Mouse (Mus musculus): ENCODE measurements around the gene Flt3l. TPM values are rescaled to one million over a fixed set of nuclear protein-coding genes. Genes with fewer than 3 reads are reported as not detected.

Flt3l gene
- polyA plus RNA-seq, 1 experiment, result 7.2 TPM

GRCm38 (mm10) chr7:45125144-45125600 is 11.1 kb downstream of the Flt3l start:
- Histone ChIP-seq H3ac (ENCODE audit: control insufficient read depth, insufficient read length) (no peak overlapping the region), H3K4me3 (peak overlapping the region; percentile 81), H3K4me2 (ENCODE audit: low read depth) (peak overlapping the region; percentile 77), H3K36me3 (ENCODE audit: control insufficient read depth, insufficient read depth) (peaks cover 51% of the 10 kb centered on the region), H3K27me3 (ENCODE audit: control insufficient read depth, insufficient read depth, insufficient read length) (no peaks in the 10 kb centered on the region), H3K79me2 (ENCODE audit: control insufficient read depth, insufficient read depth) (peaks cover 44% of the 10 kb centered on the region)
- TF ChIP-seq E2F4 (IDR thresholded peaks at IDR 0.05; ENCODE audit: insufficient read depth) (no peak), MAX (IDR thresholded peaks at IDR 0.05; ENCODE audit: low read depth) (no peak), SRF (IDR thresholded peaks at IDR 0.05; ENCODE audit: control insufficient read depth, insufficient read length, low read depth) (no peak), CEBPB (IDR thresholded peaks at IDR 0.05; ENCODE audit: insufficient read depth, poor library complexity, severe bottlenecking) (no peak), POLR2AphosphoS2 (IDR thresholded peaks at IDR 0.05; ENCODE audit: insufficient read length, low read depth) (peak; percentile 75), POLR2A (IDR thresholded peaks at IDR 0.05; ENCODE audit: insufficient read length, low read depth) (no peak)

DNA sequence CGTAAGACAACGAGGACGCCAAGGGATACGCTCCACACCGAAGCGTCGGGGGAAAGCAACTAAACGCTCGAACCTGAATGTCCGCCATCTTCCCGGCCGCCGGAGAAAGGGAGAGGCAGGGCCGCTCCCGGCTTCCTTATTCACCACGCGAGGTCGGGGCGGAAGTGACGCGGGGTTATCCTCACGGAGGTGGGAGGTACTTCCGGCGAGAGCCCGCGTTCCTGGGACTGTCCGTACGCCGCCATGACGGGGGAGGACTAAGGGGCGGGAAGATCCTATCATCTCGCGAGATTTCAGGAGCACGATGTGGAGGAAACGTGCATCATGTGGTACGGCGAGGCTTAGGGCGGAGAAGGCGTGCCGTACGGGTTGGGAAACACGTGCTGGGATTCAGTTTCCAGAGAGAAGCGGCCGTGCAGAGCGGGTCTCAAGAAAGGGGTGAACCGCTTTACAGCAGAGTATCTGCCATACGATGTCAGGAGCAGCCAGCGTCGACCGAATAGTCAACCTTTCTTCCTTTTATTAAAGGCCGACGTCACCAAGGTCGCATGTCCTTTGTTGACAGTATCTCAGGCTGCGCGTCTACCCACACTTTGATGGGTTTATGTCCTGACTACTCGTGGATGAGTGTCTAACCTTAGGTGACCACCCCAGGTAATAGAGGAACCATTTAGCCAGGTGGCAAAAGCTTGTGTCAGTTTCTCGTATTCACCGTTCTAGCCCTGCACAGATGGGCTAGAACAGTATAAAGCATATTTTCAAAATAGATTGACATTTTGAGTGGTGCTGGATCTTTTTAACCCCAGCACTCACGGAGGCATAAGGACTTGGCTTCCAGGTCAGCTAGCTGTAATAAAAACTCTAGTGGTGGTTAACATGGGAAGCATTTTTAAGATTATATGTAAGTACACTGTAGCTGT is 11.7 kb downstream of the Flt3l start, which contains the start of gene Rps11:
Gene Rps11, minus strand, starts transcription at position 216 of the 920 bp plus-strand sequence.
- H3K36me3 ChIP-seq (ENCODE audit: control insufficient read depth, insufficient read depth), result peaks cover 56% of the 10 kb centered on the region
- peak within 1 kb of the TSS; percentile 84 for H3ac ChIP-seq (ENCODE audit: control insufficient read depth, insufficient read length)
- peak within 1 kb of the TSS; percentile 81 for H3K4me3 ChIP-seq
- H3K4me2 ChIP-seq (ENCODE audit: low read depth), result peak within 1 kb of the TSS; percentile 94
- peaks cover 44% of the 10 kb centered on the region for H3K79me2 ChIP-seq (ENCODE audit: control insufficient read depth, insufficient read depth)
- TF ChIP-seq E2F4 (IDR thresholded peaks at IDR 0.05; ENCODE audit: insufficient read depth) (peak; percentile 43), REST (IDR thresholded peaks at IDR 0.05; ENCODE audit: insufficient read depth, insufficient read length) (no peak), MYOD1 (IDR thresholded peaks at IDR 0.05; ENCODE audit: control insufficient read depth in 1 of 3, insufficient read length in 2 of 3, low read depth in 2 of 3) (peak in 1 of 3 experiments; percentile 47), POLR2A (IDR thresholded peaks at IDR 0.05; ENCODE audit: insufficient read length, low read depth) (peak; percentile 95), MAX (IDR thresholded peaks at IDR 0.05; ENCODE audit: low read depth) (peak; percentile 92), USF1 (IDR thresholded peaks at IDR 0.05; ENCODE audit: low read depth) (peak; percentile 95), POLR2AphosphoS2 (IDR thresholded peaks at IDR 0.05; ENCODE audit: insufficient read length, low read depth) (peak; percentile 99), TCF12 (IDR thresholded peaks at IDR 0.05; ENCODE audit: insufficient read depth, poor library complexity, severe bottlenecking) (no peak)
- no peaks in the 10 kb centered on the region for H3K27me3 ChIP-seq (ENCODE audit: control insufficient read depth, insufficient read depth, insufficient read length)

GRCm38 (mm10) chr7:45123186-45123570 is 13.1 kb downstream of the Flt3l start:
- TF ChIP-seq POLR2A (IDR thresholded peaks at IDR 0.05; ENCODE audit: insufficient read length, low read depth) (peak; percentile 16), MAX (IDR thresholded peaks at IDR 0.05; ENCODE audit: low read depth) (no peak), SRF (IDR thresholded peaks at IDR 0.05; ENCODE audit: control insufficient read depth, insufficient read length, low read depth) (no peak)
- peaks cover 41% of the 10 kb centered on the region for H3K79me2 ChIP-seq (ENCODE audit: control insufficient read depth, insufficient read depth)
- H3K27me3 ChIP-seq (ENCODE audit: control insufficient read depth, insufficient read depth, insufficient read length), result no peaks in the 10 kb centered on the region
- peak overlapping the region; percentile 94 for H3K4me2 ChIP-seq (ENCODE audit: low read depth)
- H3ac ChIP-seq (ENCODE audit: control insufficient read depth, insufficient read length), result peak overlapping the region; percentile 84
- H3K4me3 ChIP-seq, result peak overlapping the region; percentile 81
- peaks cover 59% of the 10 kb centered on the region for H3K36me3 ChIP-seq (ENCODE audit: control insufficient read depth, insufficient read depth)

DNA sequence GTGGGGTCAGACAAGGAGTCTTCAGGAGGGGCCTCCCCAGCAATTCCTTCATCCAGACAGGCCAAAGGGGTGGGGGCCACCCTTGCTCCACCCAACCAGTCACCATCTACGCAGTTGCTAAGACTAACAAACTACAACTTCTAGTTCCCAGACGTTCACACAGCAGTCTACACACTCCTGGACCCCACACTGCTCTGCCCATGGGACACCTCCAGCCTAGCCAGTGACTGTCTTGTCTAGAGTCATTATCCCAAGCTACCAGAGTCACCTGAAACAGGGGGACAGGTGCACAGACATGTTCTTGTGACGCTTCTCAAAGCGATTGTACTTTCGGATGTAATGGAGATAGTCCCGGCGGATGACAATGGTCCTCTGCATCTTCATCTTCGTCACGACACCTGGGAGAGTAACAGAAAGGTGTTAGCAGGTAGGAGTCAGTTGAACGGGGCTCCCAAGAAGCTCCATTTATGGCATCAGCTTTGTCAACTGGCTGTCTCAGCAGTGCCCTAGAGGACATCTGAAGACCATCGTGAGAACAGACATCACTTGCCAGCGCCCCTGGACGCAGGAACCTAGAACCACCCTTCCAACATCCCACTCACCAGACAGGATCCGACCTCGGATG is 13.6 kb downstream of the Flt3l start:
- Histone ChIP-seq H3K79me2 (ENCODE audit: control insufficient read depth, insufficient read depth) (peaks cover 36% of the 10 kb centered on the region), H3K4me2 (ENCODE audit: low read depth) (peak overlapping the region; percentile 94), H3ac (ENCODE audit: control insufficient read depth, insufficient read length) (peak overlapping the region; percentile 84), H3K36me3 (ENCODE audit: control insufficient read depth, insufficient read depth) (peaks cover 62% of the 10 kb centered on the region), H3K4me3 (peak overlapping the region; percentile 81), H3K27me3 (ENCODE audit: control insufficient read depth, insufficient read depth, insufficient read length) (no peaks in the 10 kb centered on the region)
- no peak for TF ChIP-seq POLR2A (IDR thresholded peaks at IDR 0.05; ENCODE audit: insufficient read length, low read depth)
- no peak for TF ChIP-seq E2F4 (IDR thresholded peaks at IDR 0.05; ENCODE audit: insufficient read depth)
- no peak for TF ChIP-seq USF1 (IDR thresholded peaks at IDR 0.05; ENCODE audit: low read depth)
- no peak for TF ChIP-seq MYOG (IDR thresholded peaks at IDR 0.05; ENCODE audit: control insufficient read depth in 1 of 3, insufficient read depth in 1 of 3, insufficient read length in 2 of 3, low read depth in 2 of 3)
- TF ChIP-seq POLR2AphosphoS2 (IDR thresholded peaks at IDR 0.05; ENCODE audit: insufficient read length, low read depth), result no peak
- no peak for TF ChIP-seq TCF3 (IDR thresholded peaks at IDR 0.05; ENCODE audit: insufficient read length, low read depth)
- TF ChIP-seq SRF (IDR thresholded peaks at IDR 0.05; ENCODE audit: control insufficient read depth, insufficient read length, low read depth), result no peak
- TF ChIP-seq MYOD1 (IDR thresholded peaks at IDR 0.05; ENCODE audit: control insufficient read depth in 1 of 3, insufficient read length in 2 of 3, low read depth in 2 of 3), result no peak
- no peak for TF ChIP-seq CEBPB (IDR thresholded peaks at IDR 0.05; ENCODE audit: insufficient read depth, poor library complexity, severe bottlenecking)
- TF ChIP-seq REST (IDR thresholded peaks at IDR 0.05; ENCODE audit: insufficient read depth, insufficient read length), result no peak
- TF ChIP-seq MAX (IDR thresholded peaks at IDR 0.05; ENCODE audit: low read depth), result no peak
- no peak for TF ChIP-seq TCF12 (IDR thresholded peaks at IDR 0.05; ENCODE audit: insufficient read depth, poor library complexity, severe bottlenecking)

DNA sequence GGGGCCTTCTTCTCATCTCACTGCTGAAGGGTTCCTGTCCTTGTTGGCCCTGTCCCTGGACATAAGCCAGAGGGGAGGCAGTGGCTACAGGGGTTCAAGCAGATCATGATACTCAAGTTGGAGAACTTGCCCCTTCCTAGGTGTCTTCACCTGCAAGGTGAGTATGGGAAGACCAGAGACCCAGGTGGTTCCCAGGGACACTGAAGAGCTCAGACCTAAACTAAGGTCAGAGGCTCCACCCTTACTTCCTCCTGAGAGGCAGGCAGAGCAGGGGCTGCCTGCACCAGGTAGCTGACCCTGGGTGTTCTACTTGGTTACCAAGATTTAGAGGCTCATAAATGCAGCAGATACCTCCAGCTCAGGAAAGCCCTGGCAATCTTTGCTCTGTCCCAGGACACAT is 14.3 kb downstream of the Flt3l start:
- no peak overlapping the region for H3K4me2 ChIP-seq (ENCODE audit: low read depth)
- H3ac ChIP-seq (ENCODE audit: control insufficient read depth, insufficient read length), result no peak overlapping the region
- peaks cover 59% of the 10 kb centered on the region for H3K36me3 ChIP-seq (ENCODE audit: control insufficient read depth, insufficient read depth)
- H3K79me2 ChIP-seq (ENCODE audit: control insufficient read depth, insufficient read depth), result peaks cover 29% of the 10 kb centered on the region
- no peak for TF ChIP-seq POLR2A (IDR thresholded peaks at IDR 0.05; ENCODE audit: insufficient read length, low read depth)
- TF ChIP-seq TCF3 (IDR thresholded peaks at IDR 0.05; ENCODE audit: insufficient read length, low read depth), result no peak
- no peak for TF ChIP-seq REST (IDR thresholded peaks at IDR 0.05; ENCODE audit: insufficient read depth, insufficient read length)
- no peak for TF ChIP-seq E2F4 (IDR thresholded peaks at IDR 0.05; ENCODE audit: insufficient read depth)
- no peak for TF ChIP-seq CEBPB (IDR thresholded peaks at IDR 0.05; ENCODE audit: insufficient read depth, poor library complexity, severe bottlenecking)
- no peak for TF ChIP-seq MYOD1 (IDR thresholded peaks at IDR 0.05; ENCODE audit: control insufficient read depth in 1 of 3, insufficient read length in 2 of 3, low read depth in 2 of 3)
- no peak for TF ChIP-seq MAX (IDR thresholded peaks at IDR 0.05; ENCODE audit: low read depth)
- no peaks in the 10 kb centered on the region for H3K27me3 ChIP-seq (ENCODE audit: control insufficient read depth, insufficient read depth, insufficient read length)
- H3K4me3 ChIP-seq, result peak overlapping the region; percentile 81

All from myocyte (in vitro differentiated cells).